Mouse (Mus musculus): ENCODE results near the gene Sp1. TPM values are rescaled to one million over a fixed set of nuclear protein-coding genes. Genes with fewer than 3 reads are reported as not detected.

The Sp1 gene
- total RNA-seq, 2 experiments from 2014 or later = 23.1 to 26.4 TPM

DNA sequence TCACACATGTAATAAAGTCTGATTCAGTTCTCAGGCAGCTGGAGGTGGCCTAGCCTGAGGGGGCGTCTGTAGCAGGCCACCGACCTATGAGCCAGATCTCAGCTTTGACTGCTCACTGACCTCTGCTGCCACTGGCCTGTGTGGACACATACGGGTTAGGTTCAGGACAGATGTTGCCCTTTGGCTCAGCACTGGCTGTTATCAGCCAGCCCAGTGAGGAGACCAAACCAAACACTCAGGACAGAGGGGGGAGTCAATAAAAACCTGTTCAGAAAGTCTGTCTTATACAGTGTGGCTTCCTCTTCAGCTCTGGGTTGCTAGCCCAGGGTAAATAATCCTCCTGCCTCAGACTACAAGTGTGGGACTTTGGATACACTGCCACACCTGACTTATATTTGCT lies 10.9 kb upstream of the Sp1 start:
- intact Hi-C loops (cut with DNase I) = no loop called here

DNA sequence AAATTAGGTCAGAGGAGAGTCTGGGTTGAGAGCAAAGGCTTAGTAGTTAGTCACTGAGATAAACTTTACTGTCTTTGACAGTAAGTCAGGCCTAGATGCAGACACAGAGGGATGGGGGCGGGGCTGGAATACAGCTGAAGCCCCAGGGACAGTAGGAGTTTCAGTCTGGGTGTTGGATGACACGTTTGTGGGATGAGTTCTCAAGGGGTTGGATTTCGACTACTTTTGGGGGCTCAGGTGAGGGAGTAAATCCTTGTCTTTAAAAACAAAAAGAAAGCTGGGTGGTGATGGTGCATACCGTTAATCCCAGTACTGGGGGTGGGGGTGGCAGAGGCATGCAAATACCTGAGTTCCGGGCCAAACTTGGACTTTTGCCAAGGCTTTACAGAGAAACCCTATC lies 7.3 kb upstream of the Sp1 start:
- no peak for DNase-seq (ENCODE audit: extremely low spot score in 1 of 2, low spot score in 2 of 2)
- intact Hi-C loops (cut with DNase I) = no loop called here

More for the DNA sequence above, 10.9 kb upstream of the Sp1 start:
- no peak for DNase-seq (ENCODE audit: extremely low spot score in 1 of 2, low spot score in 2 of 2)

DNA sequence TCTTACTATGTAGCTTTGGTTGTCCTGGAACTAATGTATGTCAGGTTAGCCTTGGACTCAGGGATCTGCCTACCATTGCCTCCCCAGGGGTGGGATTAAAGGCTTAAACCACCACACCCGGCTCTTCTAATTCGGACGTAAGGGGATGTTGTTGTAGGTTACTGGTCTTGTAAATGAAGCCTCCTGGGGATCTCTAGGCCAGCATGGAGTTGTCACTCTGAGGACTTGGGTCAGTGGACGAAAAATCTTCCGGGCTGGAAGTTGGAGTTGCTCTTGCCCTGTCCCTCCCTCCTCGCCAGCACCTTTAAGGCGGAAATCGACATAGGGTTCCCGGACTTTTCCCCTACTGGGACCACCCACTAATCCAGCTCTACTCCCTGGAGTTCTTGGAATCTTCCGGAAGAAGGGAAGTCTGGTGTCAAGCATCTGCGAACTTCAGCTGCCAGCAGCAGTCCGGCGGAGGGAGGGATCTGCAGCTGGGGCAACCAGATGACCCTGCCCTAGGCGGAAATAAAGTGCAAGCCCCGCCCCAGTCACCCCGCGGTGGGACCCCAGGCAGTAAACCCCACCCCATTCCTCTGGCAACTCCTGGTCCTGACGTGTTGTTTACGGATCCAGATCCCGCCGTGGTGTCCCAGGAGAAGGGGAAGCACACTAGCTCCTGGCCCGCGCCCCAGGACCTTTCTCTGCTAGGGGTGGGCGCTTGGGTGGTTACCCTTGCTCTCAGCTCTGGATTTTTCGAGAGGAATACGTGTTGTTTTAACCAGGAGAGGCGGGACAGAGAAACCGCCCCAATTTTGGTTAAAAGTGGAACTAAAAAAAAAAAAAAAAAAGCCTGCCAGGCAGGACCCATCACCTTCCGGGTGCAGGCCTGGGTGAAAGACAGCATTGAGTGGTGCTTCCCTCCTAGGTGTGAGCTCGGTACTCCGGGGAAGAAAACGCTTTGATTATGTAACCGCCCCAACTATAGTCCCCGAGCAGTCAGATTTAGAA lies 6.4 kb upstream of the Sp1 start:
- DNase-seq (ENCODE audit: extremely low spot score in 1 of 2, low spot score in 2 of 2) = peak in 1 of 2 experiments; percentile 94
- intact Hi-C loops (cut with DNase I) = no loop called here

DNA sequence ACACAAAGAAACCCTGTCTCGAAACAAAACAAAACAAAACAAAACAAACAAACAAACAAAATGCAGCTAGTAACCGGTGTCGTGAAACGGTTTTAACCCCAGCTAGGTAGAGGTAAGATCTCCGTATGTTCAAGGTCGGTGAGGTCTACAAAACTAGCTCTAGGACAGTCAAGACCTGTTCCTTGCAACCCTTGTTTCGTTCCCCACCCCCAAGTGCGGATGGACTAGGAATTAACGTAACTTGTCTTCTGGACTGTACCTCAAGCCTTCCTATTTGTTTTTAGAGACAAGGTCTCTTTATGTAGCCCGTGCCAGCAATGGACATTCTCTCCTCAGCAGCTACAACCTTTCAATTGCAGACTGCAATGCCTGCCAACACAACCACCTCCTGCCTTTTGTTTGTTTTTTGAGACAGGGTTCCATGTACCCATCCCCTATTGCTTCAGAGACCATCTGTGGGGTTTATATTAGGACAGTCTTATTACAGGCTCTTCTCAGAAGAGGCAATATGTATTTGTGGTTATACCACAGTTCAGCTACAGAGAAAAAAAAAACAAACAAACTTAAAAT lies 5.4 kb upstream of the Sp1 start:
- intact Hi-C loops (cut with DNase I) = no loop called here
- DNase-seq (ENCODE audit: extremely low spot score in 1 of 2, low spot score in 2 of 2) = no peak

DNA sequence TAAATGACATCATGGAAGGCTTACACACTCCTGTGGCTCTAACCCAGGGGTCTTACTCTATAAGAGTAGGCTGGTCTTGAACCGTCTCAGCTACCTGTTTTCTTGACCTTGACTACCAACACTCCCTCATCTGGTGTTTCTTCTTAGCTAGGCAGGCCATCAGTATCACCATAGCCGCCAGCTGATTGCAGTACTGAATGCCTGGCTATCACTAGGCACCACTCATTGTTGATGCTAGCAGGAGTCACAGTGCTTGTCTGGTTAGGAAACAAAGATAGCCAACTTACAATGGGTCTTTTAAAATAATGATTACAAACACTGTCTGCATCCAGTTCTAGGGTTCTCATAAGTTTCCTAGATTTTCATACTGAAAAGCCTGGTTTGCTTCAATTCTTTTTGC lies 4.7 kb upstream of the Sp1 start:
- intact Hi-C loops (cut with DNase I) = no loop called here

DNA sequence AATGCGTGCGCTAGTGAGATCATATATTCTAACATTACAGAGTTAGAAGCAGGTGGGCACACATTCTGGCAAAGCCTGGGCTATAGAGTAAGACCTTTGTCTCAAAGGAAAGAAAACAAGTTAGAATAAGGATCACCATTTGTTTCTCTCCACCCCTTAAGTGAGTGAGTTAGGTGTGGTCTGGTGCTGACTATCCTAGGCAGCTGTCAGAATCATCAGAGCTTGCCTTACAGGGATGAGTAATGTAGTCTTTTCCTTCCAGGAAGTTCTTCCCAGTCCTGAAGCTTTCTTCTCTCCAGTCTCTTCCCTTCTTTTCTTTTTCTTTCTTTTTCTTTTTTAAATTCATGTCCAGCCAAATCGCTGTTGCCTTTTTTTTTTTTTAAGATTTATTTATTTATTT lies 3.7 kb upstream of the Sp1 start:
- no peak for DNase-seq (ENCODE audit: extremely low spot score in 1 of 2, low spot score in 2 of 2)
- intact Hi-C loops (cut with DNase I) = no loop called here

More for the DNA sequence above, 4.7 kb upstream of the Sp1 start:
- no peak for DNase-seq (ENCODE audit: extremely low spot score in 1 of 2, low spot score in 2 of 2)

DNA sequence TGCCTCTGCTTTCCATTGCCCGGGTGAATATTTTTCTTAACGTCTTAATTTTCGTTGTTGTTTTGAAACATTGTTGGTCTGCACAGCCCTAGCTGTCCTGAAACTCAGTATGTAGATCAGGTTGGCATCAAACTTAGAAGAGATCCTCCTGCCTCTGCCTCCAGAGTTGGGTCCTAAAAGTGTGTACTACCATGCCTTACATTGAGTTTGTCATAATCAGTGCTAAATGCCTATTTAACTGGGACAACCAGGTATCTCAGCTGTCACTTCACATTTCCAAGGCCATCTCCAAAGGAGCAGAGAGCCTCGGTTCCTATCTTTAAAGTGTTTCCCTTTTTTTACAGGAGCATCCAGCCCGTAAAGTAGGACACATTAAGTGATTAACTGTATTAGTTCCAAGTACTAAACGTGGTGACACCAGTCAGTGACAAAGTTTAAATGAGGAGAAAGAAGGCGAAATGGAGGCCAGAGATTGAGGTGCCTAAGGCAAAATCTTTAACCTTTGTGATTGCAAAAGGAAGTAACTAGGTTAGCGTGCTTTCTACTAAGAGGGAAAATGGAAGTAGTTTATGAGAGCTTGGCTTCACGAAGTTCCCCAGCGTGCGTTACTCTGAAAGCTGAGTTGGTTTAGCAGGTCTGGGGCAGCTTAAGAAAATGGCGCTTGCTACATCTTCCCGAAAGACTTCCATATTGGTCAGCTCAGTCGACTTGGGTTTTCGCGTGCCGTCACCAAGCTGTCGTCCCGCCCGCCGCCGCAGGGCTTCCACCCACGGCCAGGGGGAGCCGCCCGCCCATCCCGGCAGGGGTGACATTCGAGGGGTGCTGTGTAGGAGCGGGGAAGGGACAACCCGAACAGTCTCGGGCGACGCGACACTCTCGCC lies 1.1 kb upstream of the Sp1 start:
- DNase-seq (ENCODE audit: extremely low spot score in 1 of 2, low spot score in 2 of 2) = no peak
- intact Hi-C loops (cut with DNase I) = no loop called here

DNA sequence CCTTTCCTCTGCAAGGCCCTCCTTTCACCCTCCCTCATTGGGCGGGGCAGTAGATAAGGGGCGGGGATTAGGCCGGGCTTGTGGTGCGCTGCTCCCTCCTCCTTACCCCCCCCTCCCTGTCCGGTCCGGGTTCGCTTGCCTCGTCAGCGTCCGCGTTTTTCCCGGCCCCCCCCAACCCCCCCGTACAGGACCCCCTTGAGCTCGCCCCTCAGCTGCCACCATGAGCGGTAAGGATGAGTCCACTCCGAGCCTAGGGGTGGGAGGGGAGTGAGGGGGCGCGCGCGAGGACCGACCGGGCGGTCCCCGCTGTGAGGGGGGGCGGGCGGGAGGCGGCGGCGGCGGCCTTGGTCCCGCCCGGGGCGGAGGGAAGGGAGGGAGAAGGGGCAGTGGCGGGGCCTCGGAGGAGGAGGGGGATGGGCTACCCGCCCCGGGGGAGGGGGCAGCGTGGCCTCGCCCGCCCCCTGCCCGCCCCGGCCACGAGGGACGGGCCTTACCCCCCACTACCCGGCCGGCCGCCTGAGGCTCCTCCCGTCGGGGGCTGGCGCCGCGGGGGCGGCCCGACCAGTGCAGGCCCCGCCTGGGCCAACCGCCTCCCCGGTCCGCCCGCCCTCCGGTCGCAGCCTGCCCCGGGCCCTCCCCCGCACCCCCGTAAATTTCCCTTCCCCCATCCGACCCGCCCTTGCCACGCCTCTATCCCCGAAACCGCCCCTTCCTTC lies 411 bp downstream of the Sp1 start:
- peak; percentile 45 to 92 for DNase-seq (ENCODE audit: extremely low spot score in 1 of 2, low spot score in 2 of 2)
- intact Hi-C loops (cut with DNase I) = no loop called here

DNA sequence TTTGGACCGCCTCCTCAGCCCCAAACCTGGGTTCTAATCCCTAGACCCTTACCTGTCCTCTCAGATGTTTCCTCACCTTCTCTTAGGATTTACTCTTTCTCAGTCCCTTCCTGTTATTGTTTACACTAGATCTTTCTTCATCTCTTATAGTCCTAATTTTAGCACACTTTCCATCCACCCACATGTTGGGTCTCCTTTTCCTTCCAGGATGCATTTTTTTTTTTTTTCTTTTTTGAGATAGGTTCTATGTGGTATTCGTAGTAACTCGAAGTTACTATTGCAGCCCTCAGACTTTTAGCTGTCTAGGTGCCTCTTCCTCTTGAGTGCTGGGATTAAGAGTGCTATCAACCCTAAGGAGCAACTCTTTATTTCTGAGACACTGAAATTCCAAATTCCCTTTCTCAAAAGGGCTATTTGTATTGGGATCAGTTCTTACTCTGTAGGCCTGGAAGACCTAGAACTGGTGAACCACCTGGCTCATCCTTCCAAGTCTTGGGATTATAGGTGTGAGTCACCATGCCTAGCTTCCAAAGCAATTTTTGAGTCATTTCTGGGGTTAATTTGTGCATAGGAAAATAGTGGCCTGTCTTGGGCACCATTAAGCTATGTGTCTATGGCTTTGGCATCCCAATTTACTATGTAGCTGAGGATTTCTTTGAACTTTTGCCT lies 1.1 kb downstream of the Sp1 start:
- DNase-seq (ENCODE audit: extremely low spot score in 1 of 2, low spot score in 2 of 2) = no peak
- intact Hi-C loops (cut with DNase I) = no loop called here

DNA sequence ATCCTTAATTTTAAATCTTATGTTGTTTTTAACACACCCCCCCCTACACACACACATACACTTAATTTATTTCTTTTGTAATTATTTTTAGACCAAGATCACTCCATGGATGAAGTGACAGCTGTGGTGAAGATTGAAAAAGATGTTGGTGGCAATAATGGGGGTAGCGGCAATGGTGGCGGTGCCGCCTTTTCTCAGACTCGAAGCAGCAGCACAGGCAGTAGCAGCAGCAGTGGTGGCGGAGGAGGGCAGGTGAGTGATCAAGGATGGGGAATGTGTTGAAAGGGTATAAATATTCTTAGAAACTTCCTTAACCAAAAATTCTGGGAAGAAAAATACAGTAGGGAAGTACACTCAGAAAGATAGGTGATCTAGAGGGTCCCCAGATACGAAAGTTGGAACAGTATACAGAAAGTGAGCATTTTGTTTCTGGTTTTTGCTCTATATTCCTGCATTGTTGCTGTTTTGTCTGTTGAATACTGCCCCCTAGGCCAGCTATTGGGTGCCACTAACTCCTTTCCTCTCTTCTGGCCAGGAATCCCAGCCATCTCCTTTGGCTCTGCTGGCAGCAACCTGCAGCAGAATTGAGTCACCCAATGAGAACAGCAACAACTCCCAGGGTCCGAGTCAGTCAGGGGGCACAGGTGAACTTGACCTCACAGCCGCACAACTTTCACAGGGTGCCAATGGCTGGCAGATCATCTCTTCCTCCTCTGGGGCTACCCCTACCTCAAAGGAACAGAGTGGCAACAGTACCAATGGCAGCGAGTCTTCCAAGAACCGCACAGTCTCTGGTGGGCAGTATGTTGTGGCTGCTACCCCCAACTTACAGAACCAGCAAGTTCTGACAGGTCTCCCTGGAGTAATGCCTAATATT lies 2.0 kb downstream of the Sp1 start:
- DNase-seq (ENCODE audit: extremely low spot score in 1 of 2, low spot score in 2 of 2) = no peak
- intact Hi-C loops (cut with DNase I) = no loop called here

DNA sequence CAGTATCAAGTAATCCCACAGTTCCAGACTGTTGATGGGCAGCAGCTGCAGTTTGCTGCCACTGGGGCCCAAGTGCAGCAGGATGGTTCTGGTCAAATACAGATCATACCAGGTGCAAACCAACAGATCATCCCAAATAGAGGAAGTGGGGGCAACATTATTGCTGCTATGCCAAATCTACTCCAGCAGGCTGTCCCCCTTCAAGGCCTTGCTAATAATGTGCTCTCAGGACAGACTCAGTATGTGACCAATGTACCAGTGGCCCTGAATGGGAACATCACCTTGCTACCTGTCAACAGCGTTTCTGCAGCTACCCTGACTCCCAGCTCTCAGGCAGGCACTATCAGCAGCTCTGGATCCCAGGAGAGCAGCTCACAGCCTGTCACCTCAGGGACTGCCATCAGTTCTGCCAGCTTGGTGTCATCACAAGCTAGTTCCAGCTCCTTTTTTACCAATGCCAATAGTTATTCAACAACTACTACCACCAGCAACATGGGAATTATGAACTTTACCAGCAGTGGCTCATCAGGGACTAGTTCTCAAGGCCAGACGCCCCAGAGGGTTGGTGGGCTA lies 2.7 kb downstream of the Sp1 start:
- intact Hi-C loops (cut with DNase I) = no loop called here
- DNase-seq (ENCODE audit: extremely low spot score in 1 of 2, low spot score in 2 of 2) = no peak

DNA sequence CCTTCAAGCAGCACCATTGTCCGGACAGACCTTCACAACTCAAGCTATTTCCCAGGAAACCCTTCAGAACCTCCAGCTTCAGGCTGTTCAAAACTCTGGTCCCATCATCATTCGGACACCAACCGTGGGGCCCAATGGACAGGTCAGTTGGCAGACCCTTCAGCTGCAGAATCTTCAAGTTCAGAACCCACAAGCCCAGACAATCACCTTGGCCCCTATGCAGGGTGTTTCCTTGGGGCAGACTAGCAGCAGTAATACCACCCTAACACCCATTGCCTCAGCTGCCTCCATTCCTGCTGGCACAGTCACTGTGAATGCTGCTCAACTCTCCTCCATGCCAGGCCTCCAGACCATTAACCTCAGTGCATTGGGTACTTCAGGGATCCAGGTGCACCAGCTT lies 3.3 kb downstream of the Sp1 start:
- no peak for DNase-seq (ENCODE audit: extremely low spot score in 1 of 2, low spot score in 2 of 2)
- intact Hi-C loops (cut with DNase I) = no loop called here

DNA sequence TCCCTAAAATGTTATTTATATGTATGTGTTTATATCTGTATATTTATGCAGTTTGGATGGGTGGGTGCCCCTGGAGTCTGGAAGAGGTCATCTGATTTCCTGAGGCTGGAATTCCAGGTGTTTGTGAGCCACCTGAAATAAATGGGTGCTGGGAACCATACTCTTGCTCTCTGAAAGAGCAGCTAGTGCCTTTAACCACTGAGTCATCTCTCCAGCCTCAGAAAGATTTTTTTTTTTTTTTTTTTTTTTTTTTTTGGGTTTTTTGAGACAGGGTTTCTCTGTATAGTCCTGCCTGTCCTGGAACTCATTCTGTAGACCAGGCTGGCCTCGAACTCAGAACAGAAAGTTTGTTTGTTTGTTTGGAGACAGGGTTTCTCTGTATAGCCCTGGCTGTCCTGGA lies 5.1 kb downstream of the Sp1 start:
- DNase-seq (ENCODE audit: extremely low spot score in 1 of 2, low spot score in 2 of 2) = no peak
- intact Hi-C loops (cut with DNase I) = no loop called here

DNA sequence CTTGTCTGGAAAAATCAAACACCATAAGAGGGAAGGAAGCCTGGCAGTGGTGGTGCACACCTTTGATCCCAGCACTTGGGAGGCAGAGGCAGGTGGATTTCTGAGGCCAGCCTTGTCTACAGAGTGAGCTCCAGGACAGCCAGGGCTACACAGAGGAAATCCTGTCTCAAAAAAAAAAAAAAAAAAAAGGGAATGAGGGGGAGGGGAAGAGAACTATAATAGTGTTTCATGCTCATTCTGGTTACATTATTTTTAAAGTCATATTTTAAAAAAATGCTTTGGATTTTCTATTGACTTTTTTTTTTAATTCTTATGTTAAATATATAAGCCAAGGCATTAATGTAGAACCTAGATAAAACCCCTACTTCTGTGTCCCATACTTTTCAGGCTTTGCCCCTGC lies 7.7 kb downstream of the Sp1 start:
- DNase-seq (ENCODE audit: extremely low spot score in 1 of 2, low spot score in 2 of 2) = no peak
- intact Hi-C loops (cut with DNase I) = no loop called here

DNA sequence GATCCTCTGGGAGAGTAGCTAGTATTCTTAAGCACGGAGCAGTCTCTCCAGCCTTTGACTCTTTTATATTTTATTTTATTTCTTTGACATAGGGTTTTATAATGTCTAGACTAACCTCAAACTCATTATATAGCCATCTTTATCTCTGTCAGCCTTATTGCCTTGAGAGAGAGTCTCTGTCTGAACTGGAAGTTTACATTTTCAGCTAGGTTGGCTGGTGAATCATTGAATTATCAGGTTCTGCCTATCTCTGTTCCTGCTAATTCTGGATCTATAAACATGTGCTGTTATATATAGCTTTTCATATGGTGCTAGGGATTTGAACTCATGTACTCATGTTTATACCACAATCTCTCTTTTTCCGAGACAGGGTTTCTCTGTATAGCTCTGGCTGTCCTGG lies 11.6 kb downstream of the Sp1 start:
- intact Hi-C loops (cut with DNase I) = no loop called here
- no peak for DNase-seq (ENCODE audit: extremely low spot score in 1 of 2, low spot score in 2 of 2)

DNA sequence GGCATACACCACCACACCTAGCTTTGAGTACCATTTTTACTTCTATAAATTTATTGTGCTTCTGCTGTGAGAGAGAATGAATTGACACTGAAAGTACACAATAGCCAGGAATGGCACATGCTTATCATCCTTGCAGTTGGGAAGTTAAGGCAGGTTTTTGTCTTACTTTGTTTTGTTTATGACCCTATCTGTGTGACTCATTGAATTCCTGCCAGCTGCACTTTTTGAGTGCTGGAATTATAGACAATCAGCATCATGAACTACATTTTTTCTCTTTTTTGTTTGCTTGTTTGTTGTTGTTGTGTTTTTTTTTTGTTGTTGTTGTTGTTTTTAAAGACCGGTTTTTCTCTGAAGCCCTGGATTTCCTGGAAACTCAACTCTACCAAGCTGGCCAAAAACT lies 15.0 kb downstream of the Sp1 start:
- intact Hi-C loops (cut with DNase I) = loop anchor here (2.0 kb wide), 1 partner anchor 40 kb away; no protein-coding TSS in a partner anchor
- DNase-seq (ENCODE audit: extremely low spot score in 1 of 2, low spot score in 2 of 2) = no peak

DNA sequence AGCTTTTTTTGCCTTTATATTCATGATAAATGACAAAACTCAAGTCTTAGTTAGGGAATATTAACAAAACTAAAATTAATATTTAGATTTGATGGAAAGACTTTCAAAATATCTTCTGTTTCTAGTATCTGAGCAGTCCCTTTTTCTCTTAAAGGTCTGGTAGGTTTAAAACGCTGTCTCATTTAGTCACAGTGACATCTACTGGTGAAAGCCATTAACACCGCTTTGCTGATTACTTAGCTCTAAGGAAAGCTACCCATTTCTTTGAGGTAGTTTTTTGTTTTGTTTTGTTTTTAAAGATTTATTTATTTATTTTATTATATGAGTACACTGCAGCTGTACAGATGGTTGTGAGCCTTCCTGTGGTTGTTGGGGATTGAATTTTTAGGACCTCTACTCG lies 15.5 kb downstream of the Sp1 start:
- intact Hi-C loops (cut with DNase I) = loop anchor here (2.0 kb wide), 1 partner anchor 41 kb away; no protein-coding TSS in a partner anchor
- DNase-seq (ENCODE audit: extremely low spot score in 1 of 2, low spot score in 2 of 2) = peak in 1 of 2 experiments; percentile 27

All from left cerebral cortex, postnatal 10 days (tissue).